Mouse (Mus musculus): Measurements from ENCODE around the gene Cfap77. TPM values are rescaled to one million over a fixed set of nuclear protein-coding genes. Genes with fewer than 3 reads are reported as not detected.

Cfap77 gene
- polyA plus RNA-seq, 2 experiments = 0.29 to 0.88 TPM

DNA sequence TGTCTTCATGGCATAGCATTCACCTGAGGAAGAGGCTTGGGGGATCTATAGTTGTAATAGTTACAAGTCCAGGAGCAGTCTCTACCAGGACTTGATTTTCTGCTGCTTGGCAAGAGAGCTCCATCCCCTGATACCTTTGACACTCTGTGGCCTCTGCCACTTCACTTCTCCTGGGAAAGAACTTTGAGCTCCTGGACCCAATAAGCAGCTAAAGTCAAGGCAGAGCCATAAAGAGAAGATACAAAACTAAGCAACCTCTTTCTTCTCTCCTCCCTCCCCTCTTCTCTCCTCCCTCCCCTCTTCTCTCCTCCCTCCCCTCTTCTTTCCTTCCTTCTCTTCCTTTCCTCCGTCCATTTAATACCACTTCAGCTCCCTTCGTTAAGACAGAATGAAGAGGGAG is 140.7 kb downstream of the Cfap77 start:
- 6% methylated on average over 2 of the region's 2 CpGs for WGBS
- H3K27ac ChIP-seq (replicated peaks; ENCODE audit: low read depth, low read length) = no peak overlapping the region
- no peak overlapping the region for H3K9ac ChIP-seq (ENCODE audit: low read depth, low read length, severe bottlenecking)
- H3K9me3 ChIP-seq (ENCODE audit: control insufficient read depth, low read length) = no peaks in the 10 kb centered on the region
- no peak overlapping the region for H3K4me3 ChIP-seq (replicated peaks; ENCODE audit: low read length)
- H3K36me3 ChIP-seq (ENCODE audit: control insufficient read depth, insufficient read depth, low read length) = no peaks in the 10 kb centered on the region
- DNase-seq (ENCODE audit: low spot score) (no peak), ATAC-seq (ENCODE audit: low FRiP score, low read depth) (no peak)
- peaks cover 100% of the 10 kb centered on the region for H3K27me3 ChIP-seq (ENCODE audit: control insufficient read depth, insufficient read depth, low read length)
- no peak overlapping the region for H3K4me2 ChIP-seq (replicated peaks; ENCODE audit: low read depth, low read length, severe bottlenecking)
- TF ChIP-seq POLR2A (IDR thresholded peaks at IDR 0.05; ENCODE audit: borderline replicate concordance, extremely low read depth, insufficient read depth, insufficient read length) = no peak
- H3K4me1 ChIP-seq (ENCODE audit: control insufficient read depth, insufficient read depth, low read length) = no peaks in the 10 kb centered on the region

DNA sequence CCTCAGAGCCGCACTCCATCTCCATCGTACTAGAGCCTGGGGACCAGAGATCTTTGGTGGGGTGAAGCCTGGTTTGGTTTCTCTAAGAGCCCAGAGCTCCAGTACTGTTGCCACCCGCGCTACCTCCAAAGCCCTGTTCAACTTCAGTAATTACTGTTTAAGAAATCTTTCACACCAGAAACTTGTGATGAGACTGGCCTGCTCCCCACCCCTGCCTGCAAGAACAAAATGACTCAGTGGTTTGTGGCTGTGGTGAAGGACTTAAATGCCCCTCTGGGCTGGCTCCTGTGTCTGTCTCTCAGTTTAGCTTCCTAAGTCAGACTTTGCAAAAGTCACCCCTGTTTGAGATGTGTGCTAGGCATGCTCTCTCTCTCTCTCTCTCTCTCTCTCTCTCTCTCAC is 141.9 kb downstream of the Cfap77 start:
- no peaks in the 10 kb centered on the region for H3K9me3 ChIP-seq (ENCODE audit: control insufficient read depth, low read length)
- no peak overlapping the region for H3K9ac ChIP-seq (ENCODE audit: low read depth, low read length, severe bottlenecking)
- no peak overlapping the region for H3K4me3 ChIP-seq (replicated peaks; ENCODE audit: low read length)
- 1% methylated on average over 4 of the region's 4 CpGs for WGBS
- peaks cover 100% of the 10 kb centered on the region for H3K27me3 ChIP-seq (ENCODE audit: control insufficient read depth, insufficient read depth, low read length)
- no peaks in the 10 kb centered on the region for H3K4me1 ChIP-seq (ENCODE audit: control insufficient read depth, insufficient read depth, low read length)
- no peak overlapping the region for H3K4me2 ChIP-seq (replicated peaks; ENCODE audit: low read depth, low read length, severe bottlenecking)
- TF ChIP-seq POLR2A (IDR thresholded peaks at IDR 0.05; ENCODE audit: borderline replicate concordance, extremely low read depth, insufficient read depth, insufficient read length) = no peak
- DNase-seq (ENCODE audit: low spot score) (no peak), ATAC-seq (ENCODE audit: low FRiP score, low read depth) (no peak)
- H3K36me3 ChIP-seq (ENCODE audit: control insufficient read depth, insufficient read depth, low read length) = no peaks in the 10 kb centered on the region
- no peak overlapping the region for H3K27ac ChIP-seq (replicated peaks; ENCODE audit: low read depth, low read length)

- 2% methylated on average over 33 of the region's 33 CpGs for WGBS
- no peak overlapping the region for H3K27ac ChIP-seq (replicated peaks; ENCODE audit: low read depth, low read length)
- no peak for ATAC-seq (ENCODE audit: low FRiP score, low read depth)
These were observed 142.7 kb downstream of the Cfap77 start for GRCm38 (mm10) chr2:28912039-28912700.

DNA sequence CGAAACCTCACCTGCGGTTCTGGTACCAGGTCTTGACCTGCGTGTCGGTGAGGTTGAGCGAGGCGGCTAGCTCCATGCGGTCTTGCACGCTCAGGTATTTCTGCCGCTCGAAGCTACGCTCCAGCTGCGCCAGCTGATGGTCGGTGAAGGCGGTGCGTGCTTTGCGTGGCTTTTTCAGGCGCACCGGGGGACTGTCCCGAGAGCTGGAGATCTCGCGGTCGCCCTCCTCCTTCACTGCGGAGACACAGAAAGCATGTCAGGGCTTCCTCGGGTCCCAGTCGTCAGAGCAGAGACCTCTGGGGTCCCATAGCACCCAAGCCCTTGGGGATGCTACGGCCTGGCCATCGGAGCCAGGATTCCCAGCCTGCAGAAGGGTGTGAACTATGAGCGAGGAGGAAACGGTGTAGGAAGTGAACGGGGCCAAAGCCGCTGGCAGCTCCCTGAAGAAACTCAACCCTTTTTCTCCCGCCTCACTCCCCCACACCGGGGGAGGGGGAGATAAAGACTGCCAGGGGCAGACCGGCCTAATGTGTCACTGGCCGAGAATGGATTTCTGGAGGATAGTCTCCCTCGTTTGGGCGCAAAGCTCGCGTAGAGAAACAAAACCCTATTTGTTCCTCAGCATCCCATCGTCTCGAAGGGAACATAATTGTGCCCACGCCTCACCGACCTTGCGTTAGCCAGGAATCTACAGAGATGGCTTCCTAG is 143.4 kb downstream of the Cfap77 start:
- H3K9me3 ChIP-seq (ENCODE audit: control insufficient read depth, low read length) = no peaks in the 10 kb centered on the region
- DNase-seq (ENCODE audit: low spot score) (no peak), ATAC-seq (ENCODE audit: low FRiP score, low read depth) (no peak)
- H3K27me3 ChIP-seq (ENCODE audit: control insufficient read depth, insufficient read depth, low read length) = peaks cover 99% of the 10 kb centered on the region
- H3K27ac ChIP-seq (replicated peaks; ENCODE audit: low read depth, low read length) = no peak overlapping the region
- 2% methylated on average over 44 of the region's 44 CpGs for WGBS
- no peaks in the 10 kb centered on the region for H3K36me3 ChIP-seq (ENCODE audit: control insufficient read depth, insufficient read depth, low read length)
- TF ChIP-seq POLR2A (IDR thresholded peaks at IDR 0.05; ENCODE audit: borderline replicate concordance, extremely low read depth, insufficient read depth, insufficient read length) = no peak
- no peak overlapping the region for H3K9ac ChIP-seq (ENCODE audit: low read depth, low read length, severe bottlenecking)
- no peak overlapping the region; the same call in 1 of the 2 replicates for H3K4me3 ChIP-seq (replicated peaks; ENCODE audit: low read length)
- H3K4me1 ChIP-seq (ENCODE audit: control insufficient read depth, insufficient read depth, low read length) = no peaks in the 10 kb centered on the region
- no peak overlapping the region for H3K4me2 ChIP-seq (replicated peaks; ENCODE audit: low read depth, low read length, severe bottlenecking)

More at GRCm38 (mm10) chr2:28912039-28912700, 142.7 kb downstream of the Cfap77 start:
- Histone ChIP-seq H3K27me3 (ENCODE audit: control insufficient read depth, insufficient read depth, low read length) (peaks cover 100% of the 10 kb centered on the region), H3K4me2 (replicated peaks; ENCODE audit: low read depth, low read length, severe bottlenecking) (no peak overlapping the region), H3K4me3 (replicated peaks; ENCODE audit: low read length) (no peak overlapping the region; the same call in 1 of the 2 replicates), H3K9me3 (ENCODE audit: control insufficient read depth, low read length) (no peaks in the 10 kb centered on the region), H3K4me1 (ENCODE audit: control insufficient read depth, insufficient read depth, low read length) (no peaks in the 10 kb centered on the region), H3K36me3 (ENCODE audit: control insufficient read depth, insufficient read depth, low read length) (no peaks in the 10 kb centered on the region), H3K9ac (ENCODE audit: low read depth, low read length, severe bottlenecking) (no peak overlapping the region)
- TF ChIP-seq POLR2A (IDR thresholded peaks at IDR 0.05; ENCODE audit: borderline replicate concordance, extremely low read depth, insufficient read depth, insufficient read length) = no peak
- no peak for DNase-seq (ENCODE audit: low spot score)

GRCm38 (mm10) chr2:28910877-28911276 is 144.0 kb downstream of the Cfap77 start:
- no peak overlapping the region for H3K9ac ChIP-seq (ENCODE audit: low read depth, low read length, severe bottlenecking)
- H3K9me3 ChIP-seq (ENCODE audit: control insufficient read depth, low read length) = no peaks in the 10 kb centered on the region
- H3K27me3 ChIP-seq (ENCODE audit: control insufficient read depth, insufficient read depth, low read length) = peaks cover 93% of the 10 kb centered on the region
- TF ChIP-seq POLR2A (IDR thresholded peaks at IDR 0.05; ENCODE audit: borderline replicate concordance, extremely low read depth, insufficient read depth, insufficient read length) = no peak
- H3K4me1 ChIP-seq (ENCODE audit: control insufficient read depth, insufficient read depth, low read length) = no peaks in the 10 kb centered on the region
- DNase-seq (ENCODE audit: low spot score) (no peak), ATAC-seq (ENCODE audit: low FRiP score, low read depth) (no peak)
- H3K4me3 ChIP-seq (replicated peaks; ENCODE audit: low read length) = no peak overlapping the region
- no peak overlapping the region for H3K4me2 ChIP-seq (replicated peaks; ENCODE audit: low read depth, low read length, severe bottlenecking)
- no peaks in the 10 kb centered on the region for H3K36me3 ChIP-seq (ENCODE audit: control insufficient read depth, insufficient read depth, low read length)
- no peak overlapping the region for H3K27ac ChIP-seq (replicated peaks; ENCODE audit: low read depth, low read length)
- 2% methylated on average over 3 of the region's 3 CpGs for WGBS
